Mouse (Mus musculus) embryo, embryonic 9.5 days (tissue): Measurements from ENCODE around the gene Nfatc2ip.
"Not testable (repeated sequence)": the region's sequence is repeated elsewhere in the genome, so short reads cannot be mapped to it uniquely, and the experiment has no call there.

Experiments used
- DNase-seq: peaks from one replicate; pipeline ENCODE4 v3.0.0-alpha.2; 2017; ENCODE audit errors: extremely low spot score

The Nfatc2ip gene

DNA sequence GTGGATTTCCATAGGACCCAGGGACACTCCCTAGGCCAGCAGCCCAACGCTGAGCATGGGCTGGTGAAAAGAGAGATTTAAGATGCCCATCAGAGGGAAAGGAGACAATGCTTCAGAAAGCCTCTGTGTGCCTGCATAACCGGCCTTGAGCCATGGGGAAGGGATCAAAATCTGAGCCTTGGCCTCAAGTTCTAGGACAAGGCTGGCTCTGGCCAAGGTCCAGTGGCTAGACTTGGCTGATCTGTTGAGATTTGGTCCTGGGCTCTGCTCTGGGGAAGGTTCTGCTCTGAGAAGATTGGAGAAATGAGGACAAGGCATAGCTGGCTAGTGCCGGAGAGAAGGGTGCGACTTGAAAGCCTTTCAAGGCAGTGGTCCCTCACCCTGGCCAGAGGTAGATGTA is 14.5 kb upstream of the Nfatc2ip start:
- no peak for DNase-seq

DNA sequence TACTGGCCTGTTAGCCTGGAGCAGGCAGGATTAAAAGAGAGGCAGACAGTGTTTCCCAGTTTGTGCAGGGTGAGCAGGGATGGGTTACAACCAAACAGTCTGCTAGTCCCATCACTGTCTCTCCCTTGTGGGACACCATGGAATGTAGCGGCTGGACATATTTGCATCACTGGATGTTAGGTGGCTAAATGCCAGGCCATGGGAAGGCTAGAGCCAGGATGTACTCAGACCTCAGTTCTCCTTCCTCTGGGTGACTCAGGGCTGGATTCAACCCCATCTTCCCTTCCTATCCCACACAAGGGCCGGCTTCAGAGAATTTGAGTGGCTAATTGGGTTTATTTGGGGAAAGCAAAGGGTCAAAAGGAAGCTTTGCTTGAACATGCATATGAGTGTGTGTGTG is 12.1 kb upstream of the Nfatc2ip start:
- no peak for DNase-seq

DNA sequence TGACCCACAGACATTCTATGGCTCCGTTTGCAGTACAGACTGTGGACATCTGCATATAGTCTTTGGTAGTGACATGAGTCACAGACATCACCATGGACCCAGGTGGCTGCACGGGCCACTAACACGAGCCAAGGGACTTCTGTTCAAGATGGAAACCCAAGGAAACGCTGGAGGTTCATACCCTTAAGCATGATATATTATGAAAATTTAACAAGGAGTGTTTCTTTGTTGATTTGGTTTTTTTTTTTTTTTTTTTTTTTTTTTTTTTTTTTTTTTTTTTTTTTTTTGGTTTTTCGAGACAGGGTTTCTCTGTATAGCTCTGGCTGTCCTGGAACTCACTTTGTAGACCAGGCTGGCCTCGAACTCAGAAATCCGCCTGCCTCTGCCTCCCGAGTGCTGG is 6.0 kb upstream of the Nfatc2ip start:
- DNase-seq: not testable (repeated sequence)

DNA sequence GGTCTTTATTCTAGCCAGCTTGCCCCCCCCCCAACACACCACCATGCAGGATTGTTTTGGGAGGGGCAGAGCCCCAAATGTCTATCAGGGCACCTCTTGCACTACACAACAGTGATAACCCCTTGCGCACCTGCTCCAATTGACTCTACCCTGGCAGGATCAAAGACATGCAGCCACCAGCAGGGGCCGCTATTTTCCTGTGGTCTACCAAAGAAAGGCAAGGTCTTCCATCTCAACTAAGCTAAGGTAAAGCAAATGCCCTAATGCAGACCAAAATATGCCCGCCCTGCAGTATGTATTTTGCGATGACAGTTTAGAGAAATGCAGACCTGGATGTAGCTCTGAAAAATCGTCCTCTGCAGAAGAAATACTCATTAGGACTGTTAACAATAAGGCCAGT is 3.0 kb upstream of the Nfatc2ip start:
- peak; percentile 77 for DNase-seq

DNA sequence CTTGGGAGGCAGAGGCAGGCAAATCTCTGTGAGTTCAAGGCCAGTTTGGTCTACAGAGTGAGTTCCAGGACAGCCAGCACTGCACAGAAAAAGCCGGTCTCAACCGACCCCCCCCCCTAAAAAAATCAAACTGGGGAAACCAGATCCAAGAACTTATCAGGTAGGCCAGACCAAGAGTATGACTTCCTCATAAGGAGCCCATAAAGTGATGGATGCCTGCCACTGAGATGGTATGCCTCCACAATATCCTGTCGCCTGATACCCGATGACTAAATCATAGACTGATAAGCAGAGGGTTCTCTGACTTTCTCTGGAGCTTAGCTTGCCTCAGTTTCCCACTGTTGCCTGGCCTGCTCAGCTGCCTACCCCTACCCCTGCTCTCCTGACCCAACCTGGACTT is 1.3 kb upstream of the Nfatc2ip start:
- DNase-seq: no peak

DNA sequence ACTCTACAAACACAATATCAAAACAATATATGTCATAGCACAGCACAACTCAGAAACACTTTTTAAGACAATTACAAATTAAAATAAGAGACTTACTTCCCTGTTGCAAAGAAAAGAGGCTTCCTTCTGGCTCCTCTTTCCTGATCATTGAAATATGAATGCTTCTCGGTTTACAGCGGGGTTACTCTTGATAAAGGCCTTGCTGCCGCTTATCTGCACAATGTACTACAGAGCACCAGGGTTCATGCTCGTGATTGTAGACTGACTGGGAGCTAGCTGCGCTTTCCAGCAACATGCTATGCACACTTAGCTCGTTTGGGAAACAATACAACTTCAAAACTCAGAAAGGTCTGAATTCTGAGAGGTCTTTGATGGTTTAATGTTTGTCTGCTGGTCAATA is 684 bp upstream of the Nfatc2ip start:
- DNase-seq: no peak

DNA sequence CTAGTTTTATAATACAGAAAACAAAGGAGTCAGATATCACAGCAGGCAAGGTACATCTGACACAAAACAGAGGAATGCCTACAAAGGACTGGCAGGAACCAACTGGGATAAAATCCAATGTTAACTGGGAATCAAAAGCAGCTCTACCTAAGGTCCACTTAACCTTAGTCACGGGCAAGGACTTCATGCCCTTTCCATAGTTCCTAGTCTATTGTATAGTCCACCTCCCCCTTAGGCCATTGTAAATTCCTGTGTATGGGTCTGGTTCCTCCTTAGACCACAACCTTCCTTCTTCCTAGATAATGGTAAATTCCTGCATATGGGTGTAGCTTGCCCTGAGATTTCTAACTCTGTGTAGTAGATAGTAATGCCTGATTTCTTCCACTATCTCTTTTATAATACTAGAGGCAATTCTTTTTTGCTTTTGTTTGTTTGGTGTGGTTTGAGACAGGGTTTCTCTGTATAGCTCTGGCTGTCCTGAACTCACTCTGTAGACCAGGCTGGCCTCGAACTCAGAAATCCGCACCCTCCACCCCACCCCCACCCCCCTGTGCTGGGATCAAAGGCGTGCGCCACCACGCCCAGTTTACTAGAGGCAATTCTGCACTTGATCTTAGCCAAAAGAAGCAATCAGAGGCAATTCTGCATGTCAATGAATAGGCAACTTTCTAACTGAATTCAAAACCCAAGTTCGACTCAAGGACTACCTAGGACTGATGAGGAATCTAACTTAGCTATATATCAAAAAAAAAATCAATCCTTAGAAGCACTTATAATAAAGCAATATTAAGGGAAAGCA is 4.3 kb downstream of the Nfatc2ip start:
- not testable (repeated sequence) for DNase-seq

DNA sequence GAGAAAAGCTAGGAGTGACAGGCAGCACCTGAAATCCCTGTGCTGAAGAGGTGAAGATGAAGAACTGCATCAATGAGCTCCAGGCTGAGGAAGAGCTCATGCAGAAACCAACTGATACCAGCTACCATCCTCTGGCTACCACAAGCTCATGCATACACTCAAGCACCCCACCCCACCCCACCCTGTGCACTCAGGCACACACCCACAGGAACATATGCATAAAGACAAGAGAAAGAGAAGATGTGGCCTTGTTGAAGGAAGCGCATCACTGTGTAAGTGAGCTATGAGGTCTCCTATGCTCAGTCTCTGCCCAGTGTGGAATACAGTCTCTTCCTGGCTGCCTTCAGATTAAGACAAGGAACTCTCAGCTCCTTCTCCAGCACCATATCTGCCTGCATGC is 8.4 kb downstream of the Nfatc2ip start:
- no peak for DNase-seq

DNA sequence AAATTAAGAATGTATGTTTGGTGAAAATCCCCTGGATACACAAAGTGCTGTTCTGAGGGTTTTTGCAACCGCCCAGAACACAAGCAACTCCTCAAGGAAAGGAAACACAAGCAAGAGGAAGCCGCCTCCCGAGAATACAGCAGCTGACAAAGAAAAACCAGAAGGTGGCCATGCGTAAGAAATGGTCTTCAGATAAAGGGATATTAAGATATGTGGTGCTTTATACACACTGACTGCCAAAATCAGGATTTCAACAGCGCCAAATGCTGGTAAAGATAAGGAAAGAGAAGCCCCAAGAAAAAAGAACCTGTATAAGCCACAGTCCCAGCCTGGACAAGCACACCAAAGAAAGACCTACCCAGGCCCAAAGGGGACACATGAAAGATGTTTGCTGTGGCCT is 13.0 kb downstream of the Nfatc2ip start:
- DNase-seq: no peak

DNA sequence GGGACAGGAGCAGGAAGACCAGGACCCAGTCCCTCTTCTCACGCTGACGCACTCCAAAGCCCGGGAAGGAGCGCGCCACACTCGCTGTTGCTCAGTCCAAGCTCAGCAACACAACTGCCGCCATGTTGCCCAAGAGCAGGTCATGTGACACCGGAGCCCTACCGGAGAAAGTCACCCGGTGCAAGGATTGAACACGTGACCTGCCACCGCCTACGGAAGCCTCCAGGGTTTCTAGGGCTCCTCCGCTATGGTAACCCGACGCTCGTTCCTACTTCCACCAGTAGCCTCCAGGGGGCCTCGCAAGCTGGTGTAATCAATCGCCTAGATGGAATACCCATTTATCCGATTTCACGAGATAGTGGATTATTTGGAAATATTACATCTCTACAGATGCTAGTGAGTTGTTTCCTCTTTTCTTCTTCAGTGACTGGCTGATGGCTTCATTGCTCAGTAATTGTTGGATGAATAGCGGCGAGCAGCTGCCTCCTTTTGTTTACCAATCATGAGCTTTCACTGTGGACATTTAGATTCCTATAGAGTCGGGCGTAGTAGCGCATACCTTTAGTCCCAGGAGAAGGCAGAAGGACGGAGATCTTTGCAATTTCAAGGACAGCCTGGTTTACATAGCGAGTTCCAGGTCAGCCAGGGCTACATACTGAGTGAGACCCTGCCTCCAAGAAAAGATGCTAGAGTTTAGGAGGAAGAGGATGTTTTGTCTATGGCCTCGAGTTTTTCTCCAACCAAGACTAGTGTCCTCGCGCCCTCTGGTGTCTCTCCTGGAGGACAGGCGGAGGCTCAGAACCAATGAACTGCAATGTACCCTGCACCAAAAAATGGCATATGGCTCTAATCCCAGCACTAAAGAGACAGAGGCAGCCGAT is 19.0 kb downstream of the Nfatc2ip start, which contains the start of gene Spns1:
Gene Spns1, minus strand, starts transcription at position 173 of the 881 bp plus-strand sequence.
- DNase-seq: peak; percentile 92

DNA sequence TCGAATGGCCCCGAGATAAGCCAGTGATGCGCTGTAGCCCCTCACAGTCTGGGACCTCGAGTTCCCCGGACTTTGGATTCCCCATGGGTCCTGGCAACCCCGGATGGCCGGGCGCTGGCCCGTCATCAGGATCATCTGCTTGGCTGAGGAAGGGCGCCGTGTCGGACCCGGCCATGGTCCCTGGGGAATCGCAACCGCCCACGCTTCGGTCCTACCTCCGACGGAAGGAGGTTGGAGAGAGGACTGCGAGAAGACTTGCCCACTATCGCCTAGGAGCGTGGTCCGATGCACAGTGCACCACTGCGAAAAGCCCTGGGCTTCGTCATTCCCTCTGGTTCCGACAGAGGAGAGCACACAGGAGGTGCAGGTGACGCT is 19.6 kb downstream of the Nfatc2ip start:
- DNase-seq: no peak

DNA sequence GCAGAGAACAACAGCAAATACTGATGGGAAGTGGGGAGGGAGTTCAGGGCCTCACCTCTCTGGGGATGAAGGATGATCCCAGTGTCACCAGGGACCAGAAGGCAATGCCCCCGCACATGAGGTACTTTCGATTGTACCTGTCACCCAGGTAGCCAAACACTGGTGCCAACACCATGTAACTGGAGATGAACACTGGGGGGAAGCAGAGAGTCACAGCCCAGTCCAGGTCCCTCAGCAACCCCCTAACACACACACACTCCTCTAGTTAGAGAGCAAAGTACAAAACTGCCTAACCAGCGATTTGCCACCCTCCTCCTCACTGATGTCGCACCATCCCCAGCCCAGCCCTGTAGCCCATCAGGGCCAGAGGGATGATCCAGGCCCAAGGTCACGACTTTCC is 21.5 kb downstream of the Nfatc2ip start:
- DNase-seq: no peak

DNA sequence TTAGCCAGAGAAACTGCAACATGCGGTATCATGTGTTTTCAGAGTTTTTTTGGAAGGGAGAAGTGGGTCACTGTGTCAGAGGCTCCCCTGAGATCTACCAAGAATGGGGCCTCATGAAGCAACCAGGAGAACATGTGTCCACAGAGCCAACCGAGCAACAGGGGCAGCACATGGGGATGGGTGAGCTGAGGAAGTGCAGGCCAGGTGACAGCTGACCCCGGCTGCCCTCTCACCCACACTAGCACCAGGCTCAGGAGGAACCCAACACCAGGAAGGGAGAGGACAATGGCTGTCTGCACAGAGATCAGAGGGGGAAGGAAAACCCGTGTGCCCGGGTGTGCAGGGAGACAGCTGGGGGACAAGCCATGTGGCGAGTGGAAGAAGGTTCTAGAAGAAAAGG is 22.0 kb downstream of the Nfatc2ip start:
- DNase-seq: no peak

DNA sequence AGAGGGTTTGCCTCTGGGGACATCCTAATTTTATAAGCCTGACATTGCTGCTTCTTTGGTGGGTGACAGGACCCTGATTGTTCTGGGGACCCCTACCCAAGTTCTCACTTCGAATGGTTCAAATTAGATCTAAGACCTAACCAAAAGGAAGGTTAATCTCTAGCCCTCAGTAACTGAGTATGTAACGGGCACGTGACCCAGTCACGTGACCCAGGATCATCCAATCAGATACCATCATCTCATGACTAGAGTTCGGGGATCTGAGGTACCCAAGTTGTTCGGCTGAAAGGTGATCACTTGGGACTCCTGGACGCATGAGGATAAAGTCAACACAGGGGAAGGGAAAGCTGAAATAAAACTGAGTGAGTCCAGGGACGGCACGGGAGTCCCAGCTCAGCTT is 23.5 kb downstream of the Nfatc2ip start:
- DNase-seq: no peak

DNA sequence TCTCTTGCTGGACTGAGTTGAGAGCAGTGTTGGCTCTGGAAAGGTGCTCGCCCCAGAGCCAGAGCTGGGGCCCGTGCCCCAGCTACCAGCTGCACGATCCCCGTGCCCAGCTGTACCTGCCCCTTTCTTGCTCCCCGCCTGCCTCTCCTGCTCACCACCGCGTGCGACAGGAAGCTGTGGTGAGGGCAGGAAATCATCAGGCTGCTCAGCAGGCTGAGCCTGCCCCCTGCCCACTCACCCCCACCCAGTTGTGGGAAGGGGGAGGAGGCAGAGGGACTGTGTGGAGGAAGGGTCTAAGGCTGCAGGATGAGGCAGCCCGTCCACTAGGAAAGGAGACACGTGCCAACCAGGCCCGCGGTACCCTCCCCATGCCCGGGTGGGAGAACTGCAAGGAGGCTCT is 27.1 kb downstream of the Nfatc2ip start, which contains the start of gene Lat:
Gene Lat, minus strand, starts transcription at position 178 of the 400 bp plus-strand sequence.
- DNase-seq: no peak

DNA sequence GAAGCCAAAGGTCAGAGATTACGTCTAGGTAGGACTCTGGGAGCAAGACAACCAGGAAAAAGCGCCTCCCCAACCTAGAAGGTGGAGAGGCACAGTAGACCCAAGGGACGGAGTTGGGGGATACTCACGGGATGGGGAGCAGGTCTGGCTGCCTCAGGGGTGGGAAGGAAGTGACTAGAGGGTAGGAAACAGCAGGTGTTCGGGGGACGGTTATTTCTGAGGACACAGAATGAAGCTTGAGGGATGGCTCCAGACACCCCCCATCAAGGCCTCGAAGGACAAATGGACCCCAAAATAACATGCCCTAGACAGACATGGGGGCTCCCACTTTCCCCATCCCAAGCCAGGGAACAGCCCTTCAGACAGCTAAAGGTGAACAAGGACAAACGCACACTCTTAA is 28.2 kb downstream of the Nfatc2ip start:
- DNase-seq: no peak

DNA sequence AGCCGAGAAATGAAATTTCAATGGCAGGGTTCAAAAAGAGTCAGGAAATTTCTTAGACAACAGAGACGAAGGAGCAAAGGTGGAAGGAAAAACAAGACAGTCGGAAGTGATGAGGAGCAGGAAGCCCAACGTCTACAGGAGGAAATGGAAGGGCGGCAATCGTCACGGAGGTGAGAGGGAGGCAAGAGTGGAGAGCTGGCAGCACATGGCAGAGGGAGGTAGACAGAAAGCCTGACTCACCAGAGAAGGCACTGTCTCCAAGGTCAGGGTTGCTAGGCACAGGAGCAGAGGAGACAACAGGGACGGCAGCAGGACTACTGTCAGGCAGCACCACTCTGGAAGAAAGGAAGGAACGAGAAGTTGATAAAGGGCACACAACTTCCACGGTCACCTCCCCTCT is 28.9 kb downstream of the Nfatc2ip start:
- DNase-seq: no peak

DNA sequence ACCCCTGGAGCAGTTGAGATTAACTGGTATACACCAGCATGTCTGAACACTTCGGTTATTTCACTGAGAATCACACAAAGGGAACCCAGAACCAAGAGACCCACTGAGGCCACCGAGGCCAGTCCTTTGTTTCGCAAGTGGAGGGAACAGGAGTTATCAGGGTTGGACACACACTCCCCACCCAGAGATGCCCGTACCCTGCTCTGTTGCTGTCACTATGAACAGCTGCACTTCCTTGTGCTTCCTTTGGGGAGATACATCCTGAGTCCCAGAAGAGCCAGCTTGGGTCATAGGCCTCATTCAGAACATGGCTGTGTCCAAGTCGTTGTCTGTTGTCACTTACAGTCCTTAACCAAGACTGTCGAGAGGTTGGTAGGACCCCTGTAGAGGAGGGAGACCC is 33.5 kb downstream of the Nfatc2ip start:
- DNase-seq: no peak

DNA sequence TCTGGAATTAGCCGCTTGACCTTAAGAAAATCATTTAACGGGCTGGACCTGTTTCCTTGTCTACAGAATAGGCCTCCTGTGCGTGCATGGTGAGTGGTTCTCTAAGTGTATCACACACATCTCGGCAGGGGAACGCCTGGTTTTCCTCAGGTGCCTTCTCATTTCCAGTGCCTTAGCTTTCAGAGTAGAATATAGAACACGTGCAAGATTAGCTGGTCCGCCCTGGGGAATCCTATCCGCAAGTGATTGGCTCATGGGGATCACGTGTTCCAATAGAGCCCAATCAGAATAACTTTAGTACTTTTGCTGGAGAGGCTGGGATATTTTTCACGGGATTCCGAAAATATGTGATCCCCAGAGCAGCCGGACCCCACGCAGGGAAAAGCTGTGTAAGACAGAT is 37.5 kb downstream of the Nfatc2ip start:
- no peak for DNase-seq

DNA sequence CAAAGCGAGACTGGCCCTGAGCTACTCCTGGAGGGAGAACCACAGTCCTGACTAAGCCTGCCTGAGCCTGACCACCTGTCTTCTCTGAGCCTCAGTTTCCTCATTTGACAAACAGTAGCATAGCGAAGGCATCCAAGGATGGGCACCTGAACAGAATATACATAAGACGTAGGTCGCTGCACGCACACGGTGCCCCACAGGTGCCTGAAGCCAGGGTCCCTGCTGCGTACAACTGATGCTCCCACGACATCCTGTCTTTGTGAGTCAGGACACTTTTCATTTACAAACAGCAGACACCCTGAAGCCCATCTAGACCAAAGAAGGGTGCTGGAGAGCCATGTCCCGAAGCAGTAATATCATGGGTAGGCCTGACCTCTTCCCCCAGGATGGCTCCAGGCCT is 38.1 kb downstream of the Nfatc2ip start:
- no peak for DNase-seq

DNA sequence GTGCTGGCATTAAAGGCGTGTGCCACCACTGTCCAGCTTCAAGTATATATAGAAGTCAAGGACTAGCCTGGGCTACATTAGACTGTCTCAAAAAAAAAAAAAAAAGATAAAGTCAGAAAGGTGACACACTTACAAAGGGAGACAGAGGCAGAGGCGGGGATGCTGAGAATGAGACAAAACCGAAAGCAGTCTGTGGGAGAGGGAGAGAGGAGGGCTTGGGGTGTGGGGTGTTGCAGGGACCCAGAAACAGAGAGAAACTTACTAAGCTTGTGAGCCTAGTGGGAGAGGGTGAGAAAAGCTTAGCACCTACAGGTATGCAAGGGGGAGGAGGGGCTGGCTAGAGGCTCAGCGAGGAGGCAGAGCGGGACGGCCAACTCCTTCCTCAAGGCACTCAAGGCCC is 38.7 kb downstream of the Nfatc2ip start:
- no peak for DNase-seq

DNA sequence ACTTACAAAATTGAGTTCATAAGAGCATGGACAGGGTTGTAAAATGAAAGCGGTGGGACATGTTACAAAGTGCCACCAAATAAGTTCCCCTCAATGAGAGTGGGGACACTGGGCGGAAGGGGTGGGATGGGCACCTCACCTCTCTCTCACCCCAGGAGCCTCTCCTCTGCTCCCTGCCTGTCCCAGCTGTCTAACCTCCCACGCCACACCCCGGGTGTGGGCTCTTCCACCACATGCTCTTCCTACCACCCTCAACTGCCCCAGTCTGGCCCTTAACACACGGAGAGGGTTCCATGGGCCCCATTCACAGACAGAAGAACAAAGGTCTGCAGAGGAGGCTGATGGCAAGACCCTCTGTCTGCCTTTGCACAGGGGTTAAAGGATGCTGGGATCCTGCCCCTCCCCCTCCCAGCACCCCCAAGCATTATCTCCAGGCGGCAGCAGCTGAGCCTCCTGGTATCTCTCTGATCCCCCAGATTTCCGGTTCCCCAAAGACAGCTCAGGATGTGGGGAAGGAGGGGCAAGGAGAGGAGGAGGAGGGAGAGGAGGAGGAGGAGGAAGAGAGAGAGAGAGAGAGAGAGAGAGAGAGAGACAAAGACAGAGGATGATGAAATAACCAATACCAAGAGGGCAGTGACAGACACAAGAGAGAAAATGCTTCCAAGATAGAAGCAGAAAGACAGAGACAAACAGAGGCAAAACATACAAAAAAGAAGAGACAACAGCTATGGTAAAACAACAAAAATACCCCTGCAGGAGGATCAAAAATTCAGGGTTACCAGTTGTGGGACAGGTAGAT is 39.5 kb downstream of the Nfatc2ip start:
- DNase-seq: no peak
